Mouse (Mus musculus) MEL (cell line): ENCODE results near the gene Galntl6. TPM values are rescaled to one million over a fixed set of nuclear protein-coding genes. Genes with fewer than 3 reads are reported as not detected.

ENCODE experiments used
- DNase-seq: peaks from one replicate; pipeline ENCODE4 v3.0.0; 2011; ENCODE audit warnings: low read depth, low spot score
- H3K27ac ChIP-seq: 2 replicates; pipeline ENCODE4 v1.5.1; 2012; ENCODE audit warnings: low read depth, mild to moderate bottlenecking, control low read depth, low read length, moderate library complexity; ENCODE audit not compliant: control insufficient read depth
- H3K27me3 ChIP-seq, 2 experiments: fragments of 150-350 bp in 1 of 2; sonication (generic) in 1 of 2; 2 replicates each; pipeline ENCODE4 v1.6.1; 2012; ENCODE audit warnings: low read length in 2 of 2, mild to moderate bottlenecking in 2 of 2, improper control_type of control experiment in 1 of 2, moderate library complexity in 1 of 2; ENCODE audit not compliant: insufficient read depth in 2 of 2, control insufficient read depth in 1 of 2
- H3K36me3 ChIP-seq, 2 experiments: 2 replicates each; pipeline ENCODE4 v1.6.1; 2012 to 2014; ENCODE audit warnings: low read length in 2 of 2, improper control_type of control experiment in 1 of 2, inconsistent platforms in 1 of 2, mild to moderate bottlenecking in 1 of 2; ENCODE audit not compliant: insufficient read depth in 2 of 2, control insufficient read depth in 1 of 2
- H3K4me1 ChIP-seq, 2 experiments: fragments of 150-350 bp in 1 of 2; sonication (generic) in 1 of 2; 2 replicates each; pipeline ENCODE4 v1.6.1; 2012; ENCODE audit warnings: low read length in 2 of 2, improper control_type of control experiment in 1 of 2, mild to moderate bottlenecking in 1 of 2; ENCODE audit not compliant: insufficient read depth in 2 of 2, control insufficient read depth in 1 of 2
- H3K4me3 ChIP-seq, 2 experiments: fragments of 150-350 bp in 1 of 2; sonication (generic) in 1 of 2; 2 replicates each; pipeline ENCODE4 v1.5.1; 2012; ENCODE audit warnings: low read depth in 2 of 2, low read length in 2 of 2, mild to moderate bottlenecking in 2 of 2, moderate library complexity in 2 of 2, control low read depth in 1 of 2, improper control_type of control experiment in 1 of 2; ENCODE audit not compliant: control insufficient read depth in 1 of 2, insufficient read depth in 1 of 2
- H3K79me2 ChIP-seq: 2 replicates; pipeline ENCODE4 v1.6.1; 2012; ENCODE audit warnings: mild to moderate bottlenecking, low read length, moderate library complexity; ENCODE audit not compliant: control insufficient read depth, poor library complexity, insufficient read depth
- H3K9ac ChIP-seq: 2 replicates; pipeline ENCODE4 v1.6.1; 2012; ENCODE audit warnings: low read depth, mild to moderate bottlenecking, control low read depth, low read length, moderate library complexity; ENCODE audit not compliant: control insufficient read depth, poor library complexity, severe bottlenecking
- H3K9me3 ChIP-seq: fragments of 150-350 bp; sonication (generic); replicated peaks from 2 replicates; pipeline ENCODE4 v1.6.1; 2012; ENCODE audit warnings: mild to moderate bottlenecking, low read length, improper control_type of control experiment, moderate library complexity; ENCODE audit not compliant: insufficient read depth
- BHLHE40 ChIP-seq: IDR thresholded peaks from 2 replicates; pipeline ENCODE4 v1.6.1; 2012; ENCODE audit warnings: low read depth, mild to moderate bottlenecking, inconsistent platforms, low read length, improper control_type of control experiment, borderline replicate concordance
- CHD1 ChIP-seq: IDR thresholded peaks from 2 replicates; pipeline ENCODE4 v1.6.1; 2012; ENCODE audit warnings: low read depth, mild to moderate bottlenecking, inconsistent platforms, low read length, improper control_type of control experiment
- CHD2 ChIP-seq: IDR thresholded peaks from 2 replicates; pipeline ENCODE4 v1.6.1; 2011; ENCODE audit warnings: low read length, improper control_type of control experiment
- CTCF ChIP-seq, 3 experiments: IDR thresholded peaks in 2 of 3; conservative IDR thresholded peaks in 1 of 3; 2 replicates each; pipeline ENCODE4 v1.5.1; 2011 to 2012; ENCODE audit warnings: low read length in 3 of 3, low read depth in 2 of 3, mild to moderate bottlenecking in 2 of 3, improper control_type of control experiment in 1 of 3, inconsistent platforms in 1 of 3, mixed read lengths in 1 of 3, moderate library complexity in 1 of 3; ENCODE audit not compliant: control insufficient read depth in 1 of 3, insufficient read depth in 1 of 3, poor library complexity in 1 of 3, severe bottlenecking in 1 of 3
- E2F4 ChIP-seq: IDR thresholded peaks from 2 replicates; pipeline ENCODE4 v1.6.1; 2011; ENCODE audit warnings: low read depth, low read length, improper control_type of control experiment, borderline replicate concordance
- ELF1 ChIP-seq: IDR thresholded peaks from 2 replicates; pipeline ENCODE4 v1.6.1; 2014; ENCODE audit warnings: low read depth, mild to moderate bottlenecking, inconsistent platforms, low read length, improper control_type of control experiment, moderate library complexity
- EP300 ChIP-seq, 2 experiments: IDR thresholded peaks; 2 replicates each; pipeline ENCODE4 v1.6.1; 2011; ENCODE audit warnings: improper control_type of control experiment in 2 of 2, low read length in 2 of 2, low read depth in 1 of 2, mild to moderate bottlenecking in 1 of 2
- HCFC1 ChIP-seq: IDR thresholded peaks from 2 replicates; pipeline ENCODE4 v1.6.1; 2012; ENCODE audit warnings: low read depth, mild to moderate bottlenecking, inconsistent platforms, low read length, improper control_type of control experiment, moderate library complexity
- JUND ChIP-seq: IDR thresholded peaks from 2 replicates; pipeline ENCODE4 v1.6.1; 2011; ENCODE audit warnings: low read depth, mild to moderate bottlenecking, improper control_type of control experiment, low read length
- KAT2A ChIP-seq: conservative IDR thresholded peaks from 2 replicates; pipeline ENCODE4 v1.6.1; 2012; ENCODE audit warnings: low read depth, low read length, improper control_type of control experiment, inconsistent platforms
- MAFK ChIP-seq: IDR thresholded peaks from 2 replicates; pipeline ENCODE4 v1.6.1; 2011; ENCODE audit warnings: low read depth, mild to moderate bottlenecking, low read length, improper control_type of control experiment, borderline replicate concordance
- MEF2A ChIP-seq: IDR thresholded peaks from 2 replicates; pipeline ENCODE4 v1.6.1; 2014; ENCODE audit warnings: low read depth, mild to moderate bottlenecking, inconsistent platforms, low read length, improper control_type of control experiment; ENCODE audit not compliant: poor library complexity, insufficient replicate concordance, severe bottlenecking; ENCODE audit errors: extremely low read depth
- MXI1 ChIP-seq: IDR thresholded peaks from 2 replicates; pipeline ENCODE4 v1.6.1; 2011; ENCODE audit warnings: mild to moderate bottlenecking, low read depth, low read length, improper control_type of control experiment
- MYB ChIP-seq: IDR thresholded peaks from 2 replicates; pipeline ENCODE4 v1.6.1; 2011; ENCODE audit warnings: mild to moderate bottlenecking, low read depth, low read length, improper control_type of control experiment
- MYC ChIP-seq: IDR thresholded peaks from 2 replicates; pipeline ENCODE4 v1.6.1; 2011; ENCODE audit warnings: low read depth, mild to moderate bottlenecking, low read length, improper control_type of control experiment, moderate library complexity
- NRF1 ChIP-seq: IDR thresholded peaks from 2 replicates; pipeline ENCODE4 v1.6.1; 2014; ENCODE audit warnings: low read depth, mild to moderate bottlenecking, inconsistent platforms, low read length, improper control_type of control experiment, moderate library complexity; ENCODE audit not compliant: poor library complexity, insufficient read depth, severe bottlenecking
- POLR2A ChIP-seq, 2 experiments: IDR thresholded peaks; 2 replicates each; pipeline ENCODE4 v1.6.1; 2011 to 2012; ENCODE audit warnings: low read length in 2 of 2, mild to moderate bottlenecking in 2 of 2, control low read depth in 1 of 2, improper control_type of control experiment in 1 of 2, low read depth in 1 of 2, moderate library complexity in 1 of 2; ENCODE audit not compliant: control insufficient read depth in 1 of 2, insufficient read depth in 1 of 2, poor library complexity in 1 of 2
- POLR2AphosphoS2 ChIP-seq: IDR thresholded peaks from 2 replicates; pipeline ENCODE4 v1.6.1; 2011; ENCODE audit warnings: low read length, improper control_type of control experiment
- POLR2AphosphoS5 ChIP-seq: IDR thresholded peaks from 2 replicates; pipeline ENCODE4 v1.6.1; 2012; ENCODE audit warnings: low read depth, borderline replicate concordance, mild to moderate bottlenecking, inconsistent platforms, low read length, moderate library complexity, mixed read lengths
- RAD21 ChIP-seq: IDR thresholded peaks from 2 replicates; pipeline ENCODE4 v1.6.1; 2011; ENCODE audit warnings: mild to moderate bottlenecking, low read depth, low read length, improper control_type of control experiment
- RCOR1 ChIP-seq: IDR thresholded peaks from 2 replicates; pipeline ENCODE4 v1.6.1; 2012; ENCODE audit warnings: low read depth, mild to moderate bottlenecking, inconsistent platforms, low read length, improper control_type of control experiment
- SMC3 ChIP-seq: IDR thresholded peaks from 2 replicates; pipeline ENCODE4 v1.6.1; 2011; ENCODE audit warnings: low read depth, low read length, improper control_type of control experiment
- TAL1 ChIP-seq: IDR thresholded peaks from 2 replicates; pipeline ENCODE4 v1.6.1; 2012; ENCODE audit warnings: mild to moderate bottlenecking, inconsistent platforms, low read length, moderate library complexity, mixed read lengths
- TCF12 ChIP-seq: IDR thresholded peaks from 2 replicates; pipeline ENCODE4 v1.6.1; 2014; ENCODE audit warnings: low read depth, mild to moderate bottlenecking, inconsistent platforms, low read length, improper control_type of control experiment, moderate library complexity
- USF1 ChIP-seq: IDR thresholded peaks from 2 replicates; pipeline ENCODE4 v1.6.1; 2014; ENCODE audit warnings: low read depth, mild to moderate bottlenecking, inconsistent platforms, low read length, improper control_type of control experiment, moderate library complexity
- ZC3H11A ChIP-seq: IDR thresholded peaks from 2 replicates; pipeline ENCODE4 v1.6.1; 2012; ENCODE audit warnings: low read depth, mild to moderate bottlenecking, inconsistent platforms, low read length, improper control_type of control experiment
- ZKSCAN1 ChIP-seq: IDR thresholded peaks from 2 replicates; pipeline ENCODE4 v1.6.1; 2012; ENCODE audit warnings: low read depth, mild to moderate bottlenecking, inconsistent platforms, low read length, improper control_type of control experiment, moderate library complexity
- ZMIZ1 ChIP-seq: IDR thresholded peaks from 2 replicates; pipeline ENCODE4 v1.6.1; 2012; ENCODE audit warnings: low read depth, mild to moderate bottlenecking, inconsistent platforms, low read length, improper control_type of control experiment, moderate library complexity
- ZNF384 ChIP-seq: IDR thresholded peaks from 2 replicates; pipeline ENCODE4 v1.6.1; 2012; ENCODE audit warnings: low read depth, mild to moderate bottlenecking, inconsistent platforms, low read length, improper control_type of control experiment
- polyA plus RNA-seq, 2 experiments: library from polyadenylated mRNA; stranded (reverse) in 1 of 2; unstranded in 1 of 2; fragments of >175 nt in 1 of 2; fragments of >200 nt in 1 of 2; gene quantifications; 2 replicates each; pipeline versions ENCODE4 v1.2.1 to v1.2.4; 2012; ENCODE audit warnings: low replicate concordance in 2 of 2, low read depth in 1 of 2; ENCODE audit not compliant: insufficient read length in 2 of 2, insufficient read depth in 1 of 2, missing spikeins in 1 of 2
- total RNA-seq: library from RNA; depleted of rRNA; stranded (reverse); fragments of 300-350 nt; gene quantifications from 2 replicates; pipeline ENCODE4 v1.2.3, GENCODE M21; 2012

Gene Galntl6
- total and polyA plus RNA-seq, 3 experiments = not detected

GRCm38 (mm10) chr8:58575346-58575745, 337.1 kb downstream of the Galntl6 start:
- Histone ChIP-seq H3K9ac (no peak overlapping the region), H3K4me3 (no peak overlapping the region), H3K27ac (no peak overlapping the region), H3K79me2 (no peaks in the 10 kb centered on the region), H3K9me3 (no peaks in the 10 kb centered on the region), H3K27me3 (no peaks in the 10 kb centered on the region), H3K4me1 (no peaks in the 10 kb centered on the region), H3K36me3 (no peaks in the 10 kb centered on the region)
- no peak for TF ChIP-seq RAD21
- TF ChIP-seq MEF2A = no peak
- no peak for TF ChIP-seq POLR2AphosphoS2
- no peak for TF ChIP-seq ZC3H11A
- no peak for TF ChIP-seq ELF1
- TF ChIP-seq POLR2AphosphoS5 = no peak
- no peak for TF ChIP-seq BHLHE40
- no peak for TF ChIP-seq TCF12
- TF ChIP-seq USF1 = no peak
- no peak for TF ChIP-seq EP300 (IDR thresholded peaks at IDR 0.05; ENCODE audit: low read depth in 1 of 2, low read length in 2 of 2)
- TF ChIP-seq CTCF (IDR thresholded peaks at IDR 0.05 in 2 of 3, conservative IDR thresholded peaks at IDR 0.05 in 1 of 3; ENCODE audit: control insufficient read depth in 1 of 3, insufficient read depth in 1 of 3, low read depth in 2 of 3, low read length in 3 of 3, poor library complexity in 1 of 3, severe bottlenecking in 1 of 3) = no peak
- TF ChIP-seq RCOR1 = no peak
- TF ChIP-seq MYC = no peak
- no peak for TF ChIP-seq JUND
- TF ChIP-seq TAL1 = no peak
- no peak for TF ChIP-seq MAFK
- no peak for TF ChIP-seq MXI1
- DNase-seq = no peak

DNA sequence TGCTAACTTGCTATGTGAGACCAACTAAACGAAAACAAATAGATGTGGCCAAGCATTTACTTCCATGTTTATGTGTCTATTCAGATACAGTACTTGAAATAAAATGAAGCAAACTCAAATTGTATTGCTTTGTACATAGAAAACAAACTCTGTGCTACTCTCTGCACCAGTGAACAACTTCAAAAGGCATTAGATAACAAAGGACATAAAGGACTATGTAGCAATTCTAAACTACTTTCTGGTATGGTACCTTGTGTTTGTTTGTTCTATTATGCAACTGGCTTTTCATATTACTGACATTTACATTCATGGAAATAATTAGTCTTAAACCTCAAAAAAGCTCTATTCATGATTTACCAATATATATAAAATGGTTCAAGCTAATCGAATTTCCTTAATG, 344.4 kb downstream of the Galntl6 start:
- Histone ChIP-seq H3K4me3 (no peak overlapping the region), H3K36me3 (no peaks in the 10 kb centered on the region), H3K79me2 (no peaks in the 10 kb centered on the region)
- no peak for DNase-seq
- TF ChIP-seq SMC3 (no peak), ZNF384 (no peak), POLR2AphosphoS5 (no peak), NRF1 (no peak), MXI1 (no peak), BHLHE40 (no peak), ZMIZ1 (no peak), USF1 (no peak), E2F4 (no peak), CHD1 (no peak), MYB (no peak), MYC (no peak), RCOR1 (no peak), MEF2A (no peak), CHD2 (no peak), HCFC1 (no peak), KAT2A (no peak), ZKSCAN1 (no peak), POLR2A (IDR thresholded peaks at IDR 0.05; ENCODE audit: control insufficient read depth in 1 of 2, insufficient read depth in 1 of 2, low read depth in 1 of 2, low read length in 2 of 2, poor library complexity in 1 of 2) (no peak)
- TF ChIP-seq, all 39 proteins: peak for 0
- Histone ChIP-seq H3K9ac (no peak overlapping the region), H3K9me3 (no peaks in the 10 kb centered on the region), H3K4me1 (no peaks in the 10 kb centered on the region), H3K27ac (no peak overlapping the region), H3K27me3 (no peaks in the 10 kb centered on the region)
